Mouse (Mus musculus): Measurements from ENCODE around the gene Grm5. TPM values are rescaled to one million over a fixed set of nuclear protein-coding genes. Genes with fewer than 3 reads are reported as not detected.
A peak's percentile ranks its signal among the peaks of the same experiment; 100 is the strongest.

The Grm5 gene
- total and polyA plus RNA-seq, 2 experiments from 2014 or later, result 57.9 to 179 TPM

DNA sequence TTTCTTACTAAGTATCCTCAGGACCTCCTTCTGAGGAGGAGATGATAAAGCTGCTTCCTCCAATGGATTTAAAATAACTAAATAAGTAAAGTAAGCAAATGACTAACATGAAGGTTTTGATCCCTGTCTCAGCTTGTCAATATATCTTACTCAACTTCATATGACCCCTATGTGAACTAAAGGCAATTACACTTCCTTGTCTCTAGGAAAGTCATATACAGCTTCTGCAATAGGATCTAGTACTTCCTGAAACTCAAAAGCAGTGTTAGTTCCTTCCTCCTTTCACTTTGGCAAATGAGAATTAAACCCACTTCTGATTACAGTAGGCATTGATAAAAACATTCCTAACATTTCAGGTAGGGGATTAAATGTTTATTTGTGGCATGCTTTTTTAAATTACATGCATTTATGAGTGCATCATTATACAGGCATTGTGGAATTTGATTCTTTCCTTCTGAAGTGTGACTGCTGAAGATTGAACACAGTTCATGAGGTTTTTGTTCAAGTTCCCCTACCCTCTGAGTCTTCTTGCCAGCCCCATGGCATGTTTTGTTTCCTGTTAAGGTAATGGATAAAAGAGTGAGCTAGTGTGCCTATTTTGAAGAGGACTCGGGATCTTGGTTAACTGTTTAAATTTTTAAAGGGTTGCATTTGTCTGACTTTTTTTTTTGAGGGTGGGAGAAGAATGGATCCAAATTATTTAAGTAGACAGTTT, 470.4 kb downstream of the Grm5 start:
- no peaks in the 10 kb centered on the region for H3K4me1 ChIP-seq (ENCODE audit: insufficient read depth, low read length)
- H3K4me3 ChIP-seq (ENCODE audit: low read length), result no peak overlapping the region
- no peak overlapping the region for H3K9ac ChIP-seq (replicated peaks; ENCODE audit: low read length)
- no peaks in the 10 kb centered on the region for H3K36me3 ChIP-seq (ENCODE audit: insufficient read depth, low read length)
- no peak overlapping the region for H3K4me2 ChIP-seq (ENCODE audit: low read depth, low read length)
- no peak for DNase-seq (ENCODE audit: low spot score)
- WGBS, result 75% methylated on average over 1 of the region's 1 CpGs
- H3K9me3 ChIP-seq (ENCODE audit: low read length), result no peaks in the 10 kb centered on the region
- no peaks in the 10 kb centered on the region for H3K27me3 ChIP-seq (ENCODE audit: insufficient read depth, low read length)
- no peak for ATAC-seq
- no peak for TF ChIP-seq CTCF (IDR thresholded peaks at IDR 0.05; ENCODE audit: low read depth)
- no peak overlapping the region for H3K27ac ChIP-seq

DNA sequence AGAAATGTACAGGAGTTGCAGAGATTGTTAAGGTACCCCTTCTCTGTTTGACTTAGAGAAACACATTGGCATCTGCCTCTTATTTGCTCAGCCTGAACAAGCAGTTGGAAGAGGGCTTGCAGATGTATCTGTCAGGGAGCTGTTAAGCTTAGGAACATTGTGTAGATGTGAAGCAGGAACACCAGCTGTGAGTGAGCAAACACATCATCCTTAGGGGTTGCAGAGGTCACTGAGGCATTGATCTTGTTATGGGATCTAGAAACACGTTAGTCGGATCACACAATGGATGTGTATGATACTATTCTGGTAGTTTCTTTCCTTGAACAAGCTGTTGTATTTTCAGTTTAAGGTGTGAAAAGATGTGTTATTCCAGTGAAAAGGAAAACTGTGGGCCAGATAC, 472.5 kb downstream of the Grm5 start:
- TF ChIP-seq CTCF (IDR thresholded peaks at IDR 0.05; ENCODE audit: low read depth), result no peak
- no peaks in the 10 kb centered on the region for H3K36me3 ChIP-seq (ENCODE audit: insufficient read depth, low read length)
- H3K27ac ChIP-seq, result no peak overlapping the region
- H3K4me1 ChIP-seq (ENCODE audit: insufficient read depth, low read length), result no peaks in the 10 kb centered on the region
- no peaks in the 10 kb centered on the region for H3K9me3 ChIP-seq (ENCODE audit: low read length)
- no peak overlapping the region for H3K4me2 ChIP-seq (ENCODE audit: low read depth, low read length)
- H3K27me3 ChIP-seq (ENCODE audit: insufficient read depth, low read length), result no peaks in the 10 kb centered on the region
- no peak overlapping the region for H3K9ac ChIP-seq (replicated peaks; ENCODE audit: low read length)
- no peak overlapping the region for H3K4me3 ChIP-seq (ENCODE audit: low read length)
- DNase-seq (ENCODE audit: low spot score) (no peak), ATAC-seq (no peak)
- 39% methylated on average over 2 of the region's 2 CpGs for WGBS

DNA sequence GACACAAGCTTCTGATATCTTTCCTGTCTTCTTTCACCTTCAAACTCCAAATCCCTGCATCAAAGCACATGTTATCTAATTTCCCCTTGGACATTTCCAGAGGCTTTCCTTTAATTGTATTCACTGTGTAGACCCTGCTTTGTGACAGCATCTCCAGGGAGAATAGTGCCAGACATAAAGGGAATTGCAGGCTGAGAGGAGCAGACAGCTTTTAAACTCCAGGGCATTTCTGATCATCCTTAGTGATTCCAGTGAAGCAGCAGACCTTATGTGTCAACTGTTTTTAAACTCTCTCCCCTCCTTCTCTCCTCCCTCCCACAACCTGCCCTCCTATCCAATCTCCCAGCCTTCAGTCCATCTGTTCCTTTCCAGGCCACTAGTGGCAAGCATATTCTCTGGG, 507.1 kb downstream of the Grm5 start:
- Histone ChIP-seq H3K4me2 (ENCODE audit: low read depth, low read length) (no peak overlapping the region), H3K4me3 (ENCODE audit: low read length) (no peak overlapping the region), H3K9me3 (ENCODE audit: low read length) (no peaks in the 10 kb centered on the region), H3K9ac (replicated peaks; ENCODE audit: low read length) (no peak overlapping the region), H3K27me3 (ENCODE audit: insufficient read depth, low read length) (no peaks in the 10 kb centered on the region), H3K27ac (no peak overlapping the region), H3K4me1 (ENCODE audit: insufficient read depth, low read length) (no peaks in the 10 kb centered on the region), H3K36me3 (ENCODE audit: insufficient read depth, low read length) (no peaks in the 10 kb centered on the region)
- no peak for TF ChIP-seq CTCF (IDR thresholded peaks at IDR 0.05; ENCODE audit: low read depth)
- ATAC-seq (no peak), DNase-seq (ENCODE audit: low spot score) (no peak)

DNA sequence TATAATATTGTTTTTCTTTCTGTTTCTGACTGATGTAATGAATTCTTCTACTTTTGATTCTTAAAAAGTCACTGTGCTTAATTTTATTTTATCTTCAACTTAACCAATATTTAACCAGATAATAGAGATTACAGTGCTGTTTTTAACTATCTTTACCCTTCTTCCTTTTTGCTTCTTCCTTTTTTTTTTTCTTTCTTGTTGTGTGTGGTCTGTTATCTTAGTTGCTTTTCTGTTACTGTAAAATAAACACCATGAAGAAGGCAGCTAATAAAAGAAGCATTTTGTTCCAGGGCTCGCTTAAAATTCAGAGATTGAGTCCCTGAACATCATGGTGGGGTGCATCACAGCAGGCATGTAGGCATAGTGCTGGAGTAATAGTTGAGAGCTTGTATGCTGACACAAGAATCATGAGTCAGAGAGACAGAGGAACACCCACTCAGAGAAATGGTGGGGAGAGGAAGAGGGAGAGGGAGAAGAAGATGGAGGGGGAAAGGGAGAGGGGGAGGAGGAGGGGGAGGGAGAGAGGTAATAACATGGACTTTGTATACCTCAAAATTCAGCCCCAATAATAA, 512.7 kb downstream of the Grm5 start:
- no peak for ATAC-seq
- WGBS, result 30% methylated on average over 1 of the region's 1 CpGs
- no peak overlapping the region for H3K9ac ChIP-seq (replicated peaks; ENCODE audit: low read length)

DNA sequence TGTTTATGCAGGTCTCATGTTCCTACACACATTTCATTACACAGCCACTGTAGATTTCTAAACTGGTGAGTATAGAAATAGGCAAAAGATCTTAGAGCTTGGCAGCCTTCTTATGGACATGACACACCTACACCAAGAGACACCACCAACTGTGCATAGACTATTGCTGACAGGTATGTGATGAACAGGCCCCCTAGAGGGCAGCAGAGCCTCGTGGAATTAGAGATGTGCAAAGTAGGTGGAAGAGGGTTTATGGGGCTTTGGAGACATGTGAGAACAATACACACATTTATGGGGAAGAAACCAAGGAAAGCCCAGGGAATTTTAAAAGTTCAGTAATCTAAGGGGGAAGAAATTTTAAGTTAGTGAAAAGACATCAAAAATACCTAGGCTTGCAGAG, 513.7 kb downstream of the Grm5 start:
- Histone ChIP-seq H3K4me3 (ENCODE audit: low read length) (no peak overlapping the region), H3K27me3 (ENCODE audit: insufficient read depth, low read length) (no peaks in the 10 kb centered on the region), H3K27ac (no peak overlapping the region), H3K4me1 (ENCODE audit: insufficient read depth, low read length) (no peaks in the 10 kb centered on the region), H3K9me3 (ENCODE audit: low read length) (no peaks in the 10 kb centered on the region), H3K9ac (replicated peaks; ENCODE audit: low read length) (no peak overlapping the region), H3K36me3 (ENCODE audit: insufficient read depth, low read length) (no peaks in the 10 kb centered on the region), H3K4me2 (ENCODE audit: low read depth, low read length) (no peak overlapping the region)
- WGBS, result 16% methylated on average over 1 of the region's 1 CpGs
- TF ChIP-seq CTCF (IDR thresholded peaks at IDR 0.05; ENCODE audit: low read depth), result peak; percentile 67
- no peak for ATAC-seq
- peak; percentile 51 for DNase-seq (ENCODE audit: low spot score)

More for the DNA sequence above, 512.7 kb downstream of the Grm5 start:
- no peaks in the 10 kb centered on the region for H3K4me1 ChIP-seq (ENCODE audit: insufficient read depth, low read length)
- no peaks in the 10 kb centered on the region for H3K27me3 ChIP-seq (ENCODE audit: insufficient read depth, low read length)
- TF ChIP-seq CTCF (IDR thresholded peaks at IDR 0.05; ENCODE audit: low read depth), result no peak
- no peak overlapping the region for H3K27ac ChIP-seq
- no peak overlapping the region for H3K4me3 ChIP-seq (ENCODE audit: low read length)
- H3K9me3 ChIP-seq (ENCODE audit: low read length), result no peaks in the 10 kb centered on the region
- no peak overlapping the region for H3K4me2 ChIP-seq (ENCODE audit: low read depth, low read length)
- H3K36me3 ChIP-seq (ENCODE audit: insufficient read depth, low read length), result no peaks in the 10 kb centered on the region
- DNase-seq (ENCODE audit: low spot score), result no peak

DNA sequence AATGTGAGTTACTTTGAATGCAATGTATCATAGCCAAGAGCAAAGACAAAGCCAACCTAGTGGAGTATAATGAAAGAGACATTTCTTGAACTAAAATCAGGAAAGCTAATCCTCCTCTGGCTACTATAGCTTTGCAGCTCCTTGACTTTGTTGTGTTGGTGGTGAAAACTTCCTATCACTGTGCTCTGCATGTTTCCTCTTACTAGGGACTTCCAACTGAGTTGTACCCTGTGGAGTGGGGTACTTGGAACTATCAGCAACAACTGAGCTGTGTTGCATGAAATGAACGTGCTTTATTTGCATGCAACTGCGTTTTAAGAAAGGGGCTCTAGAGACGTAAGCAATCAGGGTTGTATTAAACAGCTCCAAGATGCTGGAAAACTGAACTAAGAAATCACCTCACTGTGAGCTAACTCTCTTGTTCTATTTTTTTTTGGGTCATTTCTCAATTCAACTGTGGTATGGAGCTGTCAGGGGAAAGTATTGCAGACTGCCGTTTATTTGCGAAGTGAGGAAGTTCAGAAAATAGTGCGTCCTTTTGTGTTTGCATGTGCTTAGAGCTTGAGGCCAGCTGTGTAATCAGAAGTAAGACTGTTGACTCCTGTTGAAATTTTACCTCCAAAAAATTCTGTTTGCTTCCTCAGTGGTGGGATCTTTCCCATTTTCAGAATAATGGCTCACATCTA, 532.9 kb downstream of the Grm5 start:
- Histone ChIP-seq H3K4me3 (ENCODE audit: low read length) (no peak overlapping the region), H3K27me3 (ENCODE audit: insufficient read depth, low read length) (no peaks in the 10 kb centered on the region), H3K27ac (no peak overlapping the region), H3K36me3 (ENCODE audit: insufficient read depth, low read length) (no peaks in the 10 kb centered on the region), H3K9me3 (ENCODE audit: low read length) (no peaks in the 10 kb centered on the region), H3K4me2 (ENCODE audit: low read depth, low read length) (no peak overlapping the region), H3K4me1 (ENCODE audit: insufficient read depth, low read length) (no peaks in the 10 kb centered on the region), H3K9ac (replicated peaks; ENCODE audit: low read length) (no peak overlapping the region)
- ATAC-seq, result no peak
- peak; percentile 8 for DNase-seq (ENCODE audit: low spot score)
- 64% methylated on average over 6 of the region's 6 CpGs for WGBS
- no peak for TF ChIP-seq CTCF (IDR thresholded peaks at IDR 0.05; ENCODE audit: low read depth)
